Comparison of ENCODE assay signal across 19 mouse cellular contexts in genomic region chr11:67533151-67533550, GRCm38 (mm10).
"Had no signal": no experiment of that assay in that cellular context is flagged by ENCODE, and none has a peak within 500 bp of the region (broad histone marks: within the 10 kb centered on the region; RNA-seq: fewer than 3 reads in every experiment).

No protein-coding gene starts in this region.

- H3K27ac ChIP-seq: kidney, postnatal 0 days; layer of hippocampus, adult 2 months; liver, embryonic 13.5 days; midbrain, embryonic 12.5 days; neural tube, embryonic 13.5 days; stomach, embryonic 15.5 days had no signal

- H3K9ac ChIP-seq: liver, embryonic 13.5 days; midbrain, embryonic 12.5 days; neural tube, embryonic 13.5 days; stomach, embryonic 15.5 days had no signal

- H3K27me3 ChIP-seq: liver, embryonic 13.5 days; midbrain, embryonic 12.5 days; neural tube, embryonic 13.5 days; stomach, embryonic 15.5 days had no signal

- H3K4me2 ChIP-seq: liver, embryonic 13.5 days; midbrain, embryonic 12.5 days; neural tube, embryonic 13.5 days; stomach, embryonic 15.5 days had no signal

- DNase-seq: kidney, adult 2 months; kidney, postnatal 25 days; layer of hippocampus, adult 9-11 months; liver, embryonic 13.5 days; lung, adult 2 months; lung, postnatal 14 days; retina, postnatal 1 day; right cerebral cortex, postnatal 25 days; spleen, adult 18-20 months; thymus, adult 2 months; thymus, postnatal 14 days; thymus, postnatal 4 days had no signal

- H3K36me3 ChIP-seq: liver, embryonic 13.5 days; midbrain, embryonic 12.5 days; neural tube, embryonic 13.5 days; stomach, embryonic 15.5 days had no signal

- H3K9me3 ChIP-seq: liver, embryonic 13.5 days; midbrain, embryonic 12.5 days; neural tube, embryonic 13.5 days; stomach, embryonic 15.5 days had no signal

- H3K4me1 ChIP-seq: midbrain, embryonic 12.5 days; neural tube, embryonic 13.5 days had no signal

- ATAC-seq: midbrain, embryonic 16.5 days had no signal

- H3K4me3 ChIP-seq: layer of hippocampus, adult 2 months; liver, embryonic 13.5 days; midbrain, embryonic 12.5 days; myocyte; neural tube, embryonic 13.5 days; stomach, embryonic 15.5 days had no signal
